Mouse (Mus musculus) liver, embryonic 11.5 days (tissue): ENCODE measurements around the gene Ptprd. TPM values are rescaled to one million over a fixed set of nuclear protein-coding genes. Genes with fewer than 3 reads are reported as not detected.

Experiments
- ATAC-seq: fragments of 200-750 bp; cut with Nextera tagmentation; replicated peaks from 2 replicates; pipeline ENCODE4 v1.8.0; 2017; ENCODE audit warnings: moderate number of reproducible peaks, mild to moderate bottlenecking, moderate TSS enrichment, moderate library complexity; ENCODE audit not compliant: low FRiP score
- DNase-seq: peaks from one replicate; pipeline ENCODE4 v3.0.0-alpha.2; 2017; ENCODE audit warnings: low spot score
- H3K27ac ChIP-seq: fragments of 300-500 bp; sonication (generic); 2 replicates; pipeline ENCODE4 v1.5.1; 2014; ENCODE audit warnings: mild to moderate bottlenecking, low read depth, low read length, control low read depth
- H3K27me3 ChIP-seq: fragments of 300-500 bp; sonication (generic); replicated peaks from 2 replicates; pipeline ENCODE4 v1.6.1; 2014; ENCODE audit warnings: low read length, mixed read lengths; ENCODE audit not compliant: control insufficient read depth, insufficient read depth
- H3K36me3 ChIP-seq: fragments of 300-500 bp; sonication (generic); 2 replicates; pipeline ENCODE4 v1.6.1; 2014; ENCODE audit warnings: mild to moderate bottlenecking, low read length, moderate library complexity, mixed read lengths; ENCODE audit not compliant: control insufficient read depth, insufficient read depth
- H3K4me1 ChIP-seq: fragments of 300-500 bp; sonication (generic); replicated peaks from 2 replicates; pipeline ENCODE4 v1.6.1; 2014; ENCODE audit warnings: low read length, mixed read lengths; ENCODE audit not compliant: control insufficient read depth, insufficient read depth
- H3K4me2 ChIP-seq: fragments of 300-500 bp; sonication (generic); 2 replicates; pipeline ENCODE4 v1.6.1; 2014; ENCODE audit warnings: mild to moderate bottlenecking, control low read depth, moderate library complexity
- H3K4me3 ChIP-seq: fragments of 300-500 bp; sonication (generic); 2 replicates; pipeline ENCODE4 v1.5.1; 2014; ENCODE audit warnings: low read depth, low read length, control low read depth
- H3K9ac ChIP-seq: fragments of 300-500 bp; sonication (generic); 2 replicates; pipeline ENCODE4 v1.6.1; 2014; ENCODE audit warnings: low read depth, low read length, control low read depth
- H3K9me3 ChIP-seq: fragments of 300-500 bp; sonication (generic); 2 replicates; pipeline ENCODE4 v1.6.1; 2016; ENCODE audit warnings: low read length, inconsistent platforms, mixed read lengths; ENCODE audit not compliant: control insufficient read depth
- WGBS: fragments of 180-500 bp; shearing (Covaris S2); extraction: QIAGEN DNeasy Blood & Tissue Kit; methylation state at CpG from one replicate; pipeline ENCODE4 v1.1.7; 2014; 5-methylcytosine and 5-hydroxymethylcytosine counted together
- polyA plus RNA-seq: library from polyadenylated mRNA; unstranded; fragments of >200 nt; fragmentation: Nextera tagmentation; extraction: Ambion mirVana; gene quantifications from 2 replicates; pipeline ENCODE4 v1.2.1, GENCODE M21; 2014

Gene Ptprd
- polyA plus RNA-seq, 1 experiment from 2014 or later: 8.4 TPM

- no peak overlapping the region for H3K27ac ChIP-seq
- H3K4me3 ChIP-seq: no peak overlapping the region
- H3K27me3 ChIP-seq: no peaks in the 10 kb centered on the region
- H3K9ac ChIP-seq: no peak overlapping the region
- no peaks in the 10 kb centered on the region for H3K4me1 ChIP-seq
- DNase-seq (no peak), ATAC-seq (no peak)
- no peaks in the 10 kb centered on the region for H3K9me3 ChIP-seq
- no peaks in the 10 kb centered on the region for H3K36me3 ChIP-seq
- H3K4me2 ChIP-seq: no peak overlapping the region
- 95% methylated on average over 4 of the region's 4 CpGs for WGBS
Observed at GRCm38 (mm10) chr4:75994576-75994975, 2217.2 kb downstream of the Ptprd start.

GRCm38 (mm10) chr4:75993092-75993491, 2218.7 kb downstream of the Ptprd start:
- H3K27ac ChIP-seq: no peak overlapping the region
- H3K4me1 ChIP-seq: no peaks in the 10 kb centered on the region
- 84% methylated on average over 7 of the region's 7 CpGs for WGBS
- no peak for DNase-seq
- H3K9me3 ChIP-seq: no peaks in the 10 kb centered on the region
- no peak for ATAC-seq
- no peak overlapping the region for H3K4me3 ChIP-seq
- H3K9ac ChIP-seq: no peak overlapping the region
- H3K27me3 ChIP-seq: no peaks in the 10 kb centered on the region
- no peaks in the 10 kb centered on the region for H3K36me3 ChIP-seq
- no peak overlapping the region for H3K4me2 ChIP-seq

GRCm38 (mm10) chr4:75991621-75992245, 2220.0 kb downstream of the Ptprd start:
- Histone ChIP-seq H3K4me3 (no peak overlapping the region), H3K4me1 (no peaks in the 10 kb centered on the region), H3K36me3 (no peaks in the 10 kb centered on the region), H3K9me3 (no peaks in the 10 kb centered on the region), H3K9ac (no peak overlapping the region), H3K27ac (no peak overlapping the region), H3K27me3 (no peaks in the 10 kb centered on the region), H3K4me2 (no peak overlapping the region)
- 85% methylated on average over 6 of the region's 6 CpGs for WGBS
- no peak for DNase-seq
- no peak for ATAC-seq

- 72% methylated on average over 3 of the region's 3 CpGs for WGBS
- Histone ChIP-seq H3K36me3 (no peaks in the 10 kb centered on the region), H3K9ac (no peak overlapping the region), H3K4me2 (no peak overlapping the region), H3K27me3 (no peaks in the 10 kb centered on the region), H3K4me1 (no peaks in the 10 kb centered on the region), H3K27ac (no peak overlapping the region), H3K9me3 (no peaks in the 10 kb centered on the region), H3K4me3 (no peak overlapping the region)
- peak; percentile 77 for ATAC-seq
- no peak for DNase-seq
Observed at GRCm38 (mm10) chr4:75974728-75975127, 2237.0 kb downstream of the Ptprd start.

- ATAC-seq: no peak
- H3K4me1 ChIP-seq: no peaks in the 10 kb centered on the region
- no peak overlapping the region for H3K4me2 ChIP-seq
- DNase-seq: no peak
- H3K9ac ChIP-seq: no peak overlapping the region
- no peaks in the 10 kb centered on the region for H3K9me3 ChIP-seq
- H3K27ac ChIP-seq: no peak overlapping the region
- H3K4me3 ChIP-seq: no peak overlapping the region
- 78% methylated on average over 1 of the region's 1 CpGs for WGBS
- H3K27me3 ChIP-seq: no peaks in the 10 kb centered on the region
- no peaks in the 10 kb centered on the region for H3K36me3 ChIP-seq
Observed at GRCm38 (mm10) chr4:75973322-75973721, 2238.4 kb downstream of the Ptprd start.

- WGBS: 66% methylated on average over 2 of the region's 2 CpGs
- Histone ChIP-seq H3K9ac (no peak overlapping the region), H3K4me3 (no peak overlapping the region), H3K36me3 (no peaks in the 10 kb centered on the region), H3K4me1 (no peaks in the 10 kb centered on the region), H3K9me3 (no peaks in the 10 kb centered on the region), H3K4me2 (no peak overlapping the region), H3K27me3 (no peaks in the 10 kb centered on the region), H3K27ac (no peak overlapping the region)
- DNase-seq: no peak
- ATAC-seq: no peak
Observed at GRCm38 (mm10) chr4:75969961-75970360, 2241.8 kb downstream of the Ptprd start.

- no peaks in the 10 kb centered on the region for H3K36me3 ChIP-seq
- no peaks in the 10 kb centered on the region for H3K27me3 ChIP-seq
- DNase-seq (no peak), ATAC-seq (no peak)
- H3K4me2 ChIP-seq: no peak overlapping the region
- no peaks in the 10 kb centered on the region for H3K9me3 ChIP-seq
- no peaks in the 10 kb centered on the region for H3K4me1 ChIP-seq
- H3K4me3 ChIP-seq: no peak overlapping the region
- no peak overlapping the region for H3K27ac ChIP-seq
- 82% methylated on average over 2 of the region's 2 CpGs for WGBS
- no peak overlapping the region for H3K9ac ChIP-seq
Observed at GRCm38 (mm10) chr4:75968618-75969017, 2243.1 kb downstream of the Ptprd start.

GRCm38 (mm10) chr4:75965810-75966209, 2246.0 kb downstream of the Ptprd start:
- Histone ChIP-seq H3K36me3 (no peaks in the 10 kb centered on the region), H3K4me3 (no peak overlapping the region), H3K4me1 (no peaks in the 10 kb centered on the region), H3K27ac (no peak overlapping the region), H3K9me3 (no peaks in the 10 kb centered on the region), H3K4me2 (no peak overlapping the region), H3K9ac (no peak overlapping the region), H3K27me3 (no peaks in the 10 kb centered on the region)
- no peak for DNase-seq
- WGBS: 77% methylated on average over 3 of the region's 3 CpGs
- no peak for ATAC-seq

- H3K27ac ChIP-seq: no peak overlapping the region
- DNase-seq: no peak
- H3K36me3 ChIP-seq: no peaks in the 10 kb centered on the region
- H3K4me1 ChIP-seq: no peaks in the 10 kb centered on the region
- H3K27me3 ChIP-seq: no peaks in the 10 kb centered on the region
- H3K9ac ChIP-seq: no peak overlapping the region
- no peak for ATAC-seq
- no peak overlapping the region for H3K4me3 ChIP-seq
- 89% methylated on average over 2 of the region's 2 CpGs for WGBS
- no peaks in the 10 kb centered on the region for H3K9me3 ChIP-seq
- no peak overlapping the region for H3K4me2 ChIP-seq
Observed at GRCm38 (mm10) chr4:75962916-75963315, 2248.8 kb downstream of the Ptprd start.
